Mouse (Mus musculus) hindbrain, embryonic 11.5 days (tissue): ENCODE measurements around the gene Tti1. TPM values are rescaled to one million over a fixed set of nuclear protein-coding genes. Genes with fewer than 3 reads are reported as not detected.
A peak's percentile ranks its signal among the peaks of the same experiment; 100 is the strongest.
"Not testable (repeated sequence)": the region's sequence is repeated elsewhere in the genome, so short reads cannot be mapped to it uniquely, and the experiment has no call there.

Experiments used
- ATAC-seq: fragments of 200-750 bp; cut with Nextera tagmentation; 2 replicates; pipeline ENCODE4 v1.8.0; 2017; ENCODE audit warnings: mild to moderate bottlenecking, moderate TSS enrichment, moderate library complexity; ENCODE audit not compliant: low FRiP score
- DNase-seq: peaks from one replicate; pipeline ENCODE4 v3.0.0-alpha.2; 2015; ENCODE audit warnings: low spot score
- H3K27ac ChIP-seq: fragments of 300-500 bp; sonication (generic); 2 replicates; pipeline ENCODE4 v1.5.1; 2014; ENCODE audit warnings: mild to moderate bottlenecking, low read depth, low read length
- H3K27me3 ChIP-seq: fragments of 300-500 bp; sonication (generic); 2 replicates; pipeline ENCODE4 v1.6.1; 2014; ENCODE audit warnings: mild to moderate bottlenecking, low read length, moderate library complexity, mixed read lengths; ENCODE audit not compliant: control insufficient read depth, insufficient read depth
- H3K36me3 ChIP-seq: fragments of 300-500 bp; sonication (generic); 2 replicates; pipeline ENCODE4 v1.6.1; 2014; ENCODE audit warnings: mild to moderate bottlenecking, low read length, moderate library complexity, mixed read lengths; ENCODE audit not compliant: control insufficient read depth, insufficient read depth
- H3K4me1 ChIP-seq: fragments of 300-500 bp; sonication (generic); replicated peaks from 2 replicates; pipeline ENCODE4 v1.6.1; 2014; ENCODE audit warnings: low read length, mixed read lengths; ENCODE audit not compliant: control insufficient read depth, insufficient read depth
- H3K4me2 ChIP-seq: fragments of 300-500 bp; sonication (generic); replicated peaks from 2 replicates; pipeline ENCODE4 v1.6.1; 2014; ENCODE audit warnings: mild to moderate bottlenecking, low read depth, low read length
- H3K4me3 ChIP-seq: fragments of 300-500 bp; sonication (generic); 2 replicates; pipeline ENCODE4 v1.5.1; 2014; ENCODE audit warnings: low read depth, low read length
- H3K9ac ChIP-seq: fragments of 300-500 bp; sonication (generic); 2 replicates; pipeline ENCODE4 v1.6.1; 2014; ENCODE audit warnings: low read depth, low read length
- H3K9me3 ChIP-seq: fragments of 300-500 bp; sonication (generic); 2 replicates; pipeline ENCODE4 v1.6.1; 2016; ENCODE audit warnings: low read length; ENCODE audit not compliant: control insufficient read depth
- WGBS: fragments of 180-500 bp; shearing (Covaris S2); extraction: QIAGEN DNeasy Blood & Tissue Kit; methylation state at CpG from one replicate; pipeline ENCODE4 v1.1.7; 2014; 5-methylcytosine and 5-hydroxymethylcytosine counted together
- polyA plus RNA-seq: library from polyadenylated mRNA; unstranded; fragments of >200 nt; fragmentation: Nextera tagmentation; extraction: Ambion mirVana; gene quantifications from 2 replicates; pipeline ENCODE4 v1.2.1, GENCODE M21; 2014

Tti1 gene
- polyA plus RNA-seq, 1 experiment from 2014 or later = 21.9 TPM

GRCm38 (mm10) chr2:158066456-158066855, 38.2 kb upstream of the Tti1 start:
- Histone ChIP-seq H3K4me2 (no peak overlapping the region), H3K4me1 (no peaks in the 10 kb centered on the region; the same call in 1 of the 2 replicates), H3K9me3 (no peaks in the 10 kb centered on the region), H3K27me3 (no peaks in the 10 kb centered on the region), H3K9ac (no peak overlapping the region), H3K4me3 (no peak overlapping the region), H3K36me3 (0 out of 2 replicates have a peak, but pooled peaks cover 3% of the 10 kb centered on the region), H3K27ac (no peak overlapping the region)
- DNase-seq (no peak), ATAC-seq (no peak)

GRCm38 (mm10) chr2:158065064-158065463, 36.8 kb upstream of the Tti1 start:
- Histone ChIP-seq H3K27me3 (no peaks in the 10 kb centered on the region), H3K9me3 (no peaks in the 10 kb centered on the region), H3K36me3 (no peaks in the 10 kb centered on the region), H3K4me2 (no peak overlapping the region), H3K27ac (no peak overlapping the region), H3K9ac (no peak overlapping the region), H3K4me1 (no peaks in the 10 kb centered on the region; the same call in 1 of the 2 replicates), H3K4me3 (no peak overlapping the region)
- DNase-seq (no peak), ATAC-seq (no peak)
- WGBS = 88% methylated on average over 5 of the region's 5 CpGs

- H3K4me1 ChIP-seq = no peaks in the 10 kb centered on the region; the same call in 1 of the 2 replicates
- 67% methylated on average over 3 of the region's 3 CpGs for WGBS
- H3K36me3 ChIP-seq = no peaks in the 10 kb centered on the region
- no peak overlapping the region for H3K9ac ChIP-seq
- no peak for DNase-seq
- no peaks in the 10 kb centered on the region for H3K27me3 ChIP-seq
- H3K9me3 ChIP-seq = no peaks in the 10 kb centered on the region
- H3K4me2 ChIP-seq = no peak overlapping the region
- H3K4me3 ChIP-seq = no peak overlapping the region
- ATAC-seq = no peak
- H3K27ac ChIP-seq = no peak overlapping the region
These were observed 36.4 kb upstream of the Tti1 start for GRCm38 (mm10) chr2:158064571-158065048.

GRCm38 (mm10) chr2:158063036-158063435, 34.8 kb upstream of the Tti1 start:
- Histone ChIP-seq H3K27ac (no peak overlapping the region), H3K9me3 (no peaks in the 10 kb centered on the region), H3K4me3 (no peak overlapping the region), H3K9ac (no peak overlapping the region), H3K36me3 (no peaks in the 10 kb centered on the region), H3K4me1 (no peaks in the 10 kb centered on the region; the same call in 1 of the 2 replicates), H3K27me3 (no peaks in the 10 kb centered on the region), H3K4me2 (no peak overlapping the region)
- ATAC-seq (no peak), DNase-seq (no peak)
- 87% methylated on average over 3 of the region's 3 CpGs for WGBS

GRCm38 (mm10) chr2:158059666-158060105, 31.5 kb upstream of the Tti1 start:
- ATAC-seq = no peak
- peak; percentile 13 for DNase-seq
- no peak overlapping the region for H3K4me3 ChIP-seq
- no peaks in the 10 kb centered on the region for H3K36me3 ChIP-seq
- no peak overlapping the region for H3K4me2 ChIP-seq
- H3K4me1 ChIP-seq = no peaks in the 10 kb centered on the region
- H3K27me3 ChIP-seq = no peaks in the 10 kb centered on the region
- H3K9ac ChIP-seq = no peak overlapping the region
- 74% methylated on average over 8 of the region's 8 CpGs for WGBS
- H3K27ac ChIP-seq = no peak overlapping the region
- H3K9me3 ChIP-seq = no peaks in the 10 kb centered on the region

GRCm38 (mm10) chr2:158058534-158058933, 30.3 kb upstream of the Tti1 start:
- H3K4me2 ChIP-seq = no peak overlapping the region
- WGBS = 92% methylated on average over 10 of the region's 10 CpGs
- no peaks in the 10 kb centered on the region for H3K36me3 ChIP-seq

GRCm38 (mm10) chr2:158057030-158057429, 28.8 kb upstream of the Tti1 start:
- Histone ChIP-seq H3K36me3 (no peaks in the 10 kb centered on the region), H3K27ac (no peak overlapping the region), H3K9me3 (no peaks in the 10 kb centered on the region), H3K4me1 (no peaks in the 10 kb centered on the region), H3K4me2 (no peak overlapping the region), H3K4me3 (no peak overlapping the region), H3K9ac (no peak overlapping the region), H3K27me3 (no peaks in the 10 kb centered on the region)
- DNase-seq (no peak), ATAC-seq (no peak)
- WGBS = 91% methylated on average over 3 of the region's 3 CpGs

More at GRCm38 (mm10) chr2:158058534-158058933, 30.3 kb upstream of the Tti1 start:
- H3K9ac ChIP-seq = no peak overlapping the region
- no peak overlapping the region for H3K27ac ChIP-seq
- no peaks in the 10 kb centered on the region for H3K9me3 ChIP-seq
- H3K4me1 ChIP-seq = no peaks in the 10 kb centered on the region
- ATAC-seq (no peak), DNase-seq (no peak)
- no peak overlapping the region for H3K4me3 ChIP-seq
- H3K27me3 ChIP-seq = no peaks in the 10 kb centered on the region

- 91% methylated on average over 8 of the region's 8 CpGs for WGBS
- not testable (repeated sequence) for ATAC-seq, H3K27ac ChIP-seq, H3K4me3 ChIP-seq, H3K4me1 ChIP-seq, H3K4me2 ChIP-seq, DNase-seq, H3K36me3 ChIP-seq, H3K9me3 ChIP-seq, H3K9ac ChIP-seq, H3K27me3 ChIP-seq
These were observed 27.1 kb upstream of the Tti1 start for GRCm38 (mm10) chr2:158055383-158055782.

GRCm38 (mm10) chr2:158054596-158054995, 26.4 kb upstream of the Tti1 start:
- Histone ChIP-seq H3K4me1 (no peaks in the 10 kb centered on the region), H3K9me3 (no peaks in the 10 kb centered on the region), H3K36me3 (peaks cover 4% of the 10 kb centered on the region; the same call in 1 of the 2 replicates), H3K27me3 (no peaks in the 10 kb centered on the region), H3K27ac (no peak overlapping the region), H3K4me2 (no peak overlapping the region), H3K4me3 (no peak overlapping the region), H3K9ac (no peak overlapping the region)
- DNase-seq (no peak), ATAC-seq (no peak)
- WGBS = 93% methylated on average over 3 of the region's 3 CpGs
